Mouse (Mus musculus) brain, adult 2 months (tissue): Measurements from ENCODE around the gene Dmgdh.
A peak's percentile ranks its signal among the peaks of the same experiment; 100 is the strongest.

Experiments used
- DNase-seq: peaks from one replicate; pipeline ENCODE4 v3.0.0; 2011; ENCODE audit warnings: low read depth, low spot score

The Dmgdh gene

DNA sequence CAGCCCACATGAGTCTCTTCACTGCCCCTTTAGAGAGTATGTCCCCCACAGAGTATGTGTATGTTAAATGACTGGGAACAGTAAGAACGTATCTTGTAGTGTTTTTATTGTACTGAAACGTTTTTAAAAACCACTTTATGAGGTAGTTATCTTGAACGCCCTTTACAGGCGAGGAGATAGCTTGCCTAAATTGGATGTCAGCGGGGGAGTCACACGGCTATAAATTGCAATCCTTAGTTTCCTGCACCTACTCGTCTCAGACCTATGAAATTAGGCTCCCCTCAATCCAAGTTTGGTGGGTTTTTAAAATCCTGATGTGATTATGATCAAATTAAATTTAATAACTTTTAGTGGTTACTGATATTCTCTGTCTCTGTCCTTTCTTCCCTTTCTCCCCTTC, 98.6 kb downstream of the Dmgdh start:
- peak; percentile 67 for DNase-seq

GRCm38 (mm10) chr13:93773704-93774315, 99.6 kb downstream of the Dmgdh start:
- peak; percentile 45 for DNase-seq

DNA sequence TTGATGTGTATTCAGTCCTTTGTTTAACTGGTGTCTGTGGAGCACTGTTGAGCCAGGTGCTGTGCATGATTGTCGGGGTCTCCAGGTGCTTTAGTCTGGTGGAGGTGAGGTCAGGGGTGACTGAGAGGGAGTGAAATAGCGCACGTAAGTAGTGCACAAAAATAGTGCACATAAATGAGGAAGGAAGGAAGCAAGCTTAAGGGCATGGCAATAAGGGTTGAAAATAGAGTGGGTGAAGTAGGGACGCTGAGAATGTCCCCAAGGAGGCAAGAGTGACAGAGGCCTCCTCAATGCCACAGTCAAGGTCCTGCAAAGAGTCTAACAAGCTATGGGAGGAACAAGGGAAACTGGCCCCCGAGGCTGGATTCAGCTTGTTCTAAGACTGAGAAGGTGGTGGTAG, 108.6 kb downstream of the Dmgdh start:
- no peak for DNase-seq

GRCm38 (mm10) chr13:93785329-93785728, 111.1 kb downstream of the Dmgdh start:
- DNase-seq: peak; percentile 67

GRCm38 (mm10) chr13:93786051-93786450, 111.8 kb downstream of the Dmgdh start:
- DNase-seq: peak; percentile 82

DNA sequence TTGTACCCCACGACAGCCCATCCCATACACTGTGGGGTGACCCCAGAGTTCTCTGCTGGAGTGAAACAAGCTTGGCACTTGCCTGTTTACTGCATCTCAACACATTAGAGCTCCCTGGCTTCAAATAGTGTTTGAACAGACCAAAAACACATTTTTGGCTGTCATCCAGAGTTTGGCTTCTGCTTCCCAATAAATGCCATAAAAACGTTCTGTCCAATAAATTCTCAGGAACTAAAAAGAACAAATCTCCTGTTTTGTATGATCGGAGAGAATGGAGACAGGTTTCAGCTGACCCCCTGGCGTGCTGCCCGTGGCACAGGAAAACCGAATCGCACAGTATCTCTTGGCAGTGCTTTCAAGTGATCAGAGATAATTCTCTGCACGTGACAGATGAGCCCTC, 113.4 kb downstream of the Dmgdh start:
- peak; percentile 88 for DNase-seq

- DNase-seq: peak; percentile 81
Measured at GRCm38 (mm10) chr13:93792945-93793642, 118.9 kb downstream of the Dmgdh start.

GRCm38 (mm10) chr13:93793643-93794182, 119.5 kb downstream of the Dmgdh start:
- no peak for DNase-seq

- peak; percentile 39 for DNase-seq
Measured at GRCm38 (mm10) chr13:93797011-93797600, 122.9 kb downstream of the Dmgdh start.
